Mouse (Mus musculus) limb, embryonic 11.5 days (tissue): ENCODE measurements around the gene Pirt. TPM values are rescaled to one million over a fixed set of nuclear protein-coding genes. Genes with fewer than 3 reads are reported as not detected.
A peak's percentile ranks its signal among the peaks of the same experiment; 100 is the strongest.

ENCODE experiments used
- ATAC-seq: fragments of 200-750 bp; cut with Nextera tagmentation; 2 replicates; pipeline ENCODE4 v1.8.0; 2017; ENCODE audit warnings: low read depth; ENCODE audit not compliant: insufficient number of reproducible peaks, low FRiP score, low TSS enrichment
- DNase-seq: peaks from one replicate; pipeline ENCODE4 v3.0.0-alpha.2; 2015; ENCODE audit warnings: low spot score
- H3K27ac ChIP-seq: fragments of 300-500 bp; sonication (generic); replicated peaks from 2 replicates; pipeline ENCODE4 v1.5.1; 2014; ENCODE audit warnings: low read depth, mild to moderate bottlenecking, low read length
- H3K27me3 ChIP-seq: fragments of 300-500 bp; sonication (generic); 2 replicates; pipeline ENCODE4 v1.6.1; 2014; ENCODE audit warnings: mild to moderate bottlenecking, low read length, mixed read lengths; ENCODE audit not compliant: control insufficient read depth, insufficient read depth
- H3K36me3 ChIP-seq: fragments of 300-500 bp; sonication (generic); 2 replicates; pipeline ENCODE4 v1.6.1; 2014; ENCODE audit warnings: mild to moderate bottlenecking, low read length, moderate library complexity, mixed read lengths; ENCODE audit not compliant: control insufficient read depth, insufficient read depth
- H3K4me1 ChIP-seq: fragments of 300-500 bp; sonication (generic); 2 replicates; pipeline ENCODE4 v1.6.1; 2014; ENCODE audit warnings: low read length, mixed read lengths; ENCODE audit not compliant: control insufficient read depth, insufficient read depth
- H3K4me2 ChIP-seq: fragments of 300-500 bp; sonication (generic); 2 replicates; pipeline ENCODE4 v1.6.1; 2014; ENCODE audit warnings: low read depth, mild to moderate bottlenecking, moderate library complexity; ENCODE audit not compliant: severe bottlenecking
- H3K4me3 ChIP-seq: fragments of 300-500 bp; sonication (generic); 2 replicates; pipeline ENCODE4 v1.5.1; 2014; ENCODE audit warnings: low read depth, low read length
- H3K9ac ChIP-seq: fragments of 300-500 bp; sonication (generic); 2 replicates; pipeline ENCODE4 v1.6.1; 2014; ENCODE audit warnings: mild to moderate bottlenecking, low read length
- H3K9me3 ChIP-seq: fragments of 300-500 bp; sonication (generic); 2 replicates; pipeline ENCODE4 v1.6.1; 2016; ENCODE audit warnings: low read length; ENCODE audit not compliant: control insufficient read depth
- WGBS: fragments of 180-500 bp; shearing (Covaris S2); extraction: QIAGEN DNeasy Blood & Tissue Kit; methylation state at CpG from one replicate; pipeline ENCODE4 v1.1.7; 2014; 5-methylcytosine and 5-hydroxymethylcytosine counted together
- polyA plus RNA-seq: library from polyadenylated mRNA; unstranded; fragments of >200 nt; fragmentation: Nextera tagmentation; extraction: Ambion mirVana; gene quantifications from 2 replicates; pipeline ENCODE4 v1.2.1, GENCODE M21; 2014

The Pirt gene
- polyA plus RNA-seq: not detected in 2 replicates

DNA sequence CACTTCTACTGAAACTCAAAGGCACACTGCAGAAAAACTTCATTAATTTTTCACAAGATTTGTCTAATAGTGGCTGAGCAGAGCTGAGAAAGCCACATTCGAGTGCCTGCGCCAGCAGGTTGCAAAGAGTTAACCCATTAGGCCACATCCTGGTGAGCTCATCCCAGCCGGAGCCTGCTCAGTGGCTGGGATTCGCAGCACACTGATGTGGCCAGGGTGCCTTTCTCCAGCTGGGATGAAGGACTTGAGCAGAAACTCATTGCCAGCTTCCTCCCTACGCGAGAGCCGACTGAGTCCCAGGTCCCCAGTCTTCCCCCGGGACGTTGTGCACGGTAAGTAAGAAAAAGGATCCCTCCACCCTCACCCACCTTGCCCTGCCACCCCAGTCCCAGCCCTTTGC is at the start of gene Pirt:
TSS of gene Pirt (plus strand) at position 171 of the 400 bp plus-strand sequence.
- Histone ChIP-seq H3K4me2 (no peak within 1 kb of the TSS), H3K4me3 (no peak within 1 kb of the TSS), H3K27ac (no peak within 1 kb of the TSS), H3K36me3 (no peaks in the 10 kb centered on the region), H3K4me1 (no peaks in the 10 kb centered on the region), H3K9ac (no peak within 1 kb of the TSS), H3K9me3 (no peaks in the 10 kb centered on the region), H3K27me3 (no peaks in the 10 kb centered on the region)
- no peak for ATAC-seq
- 49% methylated on average over 10 of the region's 10 CpGs for WGBS
- DNase-seq: no peak

DNA sequence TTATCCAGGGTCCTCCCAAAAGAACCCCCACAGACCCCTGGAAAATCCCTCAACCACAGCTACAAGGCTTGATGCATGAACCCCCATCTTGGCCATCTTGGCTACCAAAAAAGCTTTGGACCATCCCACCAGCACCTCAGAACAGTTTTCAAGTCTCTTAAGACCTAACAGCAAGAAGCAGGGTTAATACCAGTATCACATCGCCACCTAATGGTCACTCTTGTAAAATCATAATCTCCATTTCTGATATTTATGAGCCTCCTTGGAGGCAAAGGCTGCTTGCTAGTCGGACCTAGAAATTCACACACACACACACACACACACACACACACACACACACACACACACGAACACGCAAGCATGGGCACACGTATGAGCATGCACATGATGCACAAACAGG is 40.1 kb upstream of the Pirt start:
- Histone ChIP-seq H3K4me3 (no peak overlapping the region), H3K9ac (no peak overlapping the region), H3K9me3 (no peaks in the 10 kb centered on the region), H3K36me3 (no peaks in the 10 kb centered on the region), H3K4me1 (no peaks in the 10 kb centered on the region), H3K27ac (no peak overlapping the region), H3K27me3 (no peaks in the 10 kb centered on the region), H3K4me2 (no peak overlapping the region)
- 16% methylated on average over 5 of the region's 5 CpGs for WGBS
- DNase-seq (no peak), ATAC-seq (no peak)

DNA sequence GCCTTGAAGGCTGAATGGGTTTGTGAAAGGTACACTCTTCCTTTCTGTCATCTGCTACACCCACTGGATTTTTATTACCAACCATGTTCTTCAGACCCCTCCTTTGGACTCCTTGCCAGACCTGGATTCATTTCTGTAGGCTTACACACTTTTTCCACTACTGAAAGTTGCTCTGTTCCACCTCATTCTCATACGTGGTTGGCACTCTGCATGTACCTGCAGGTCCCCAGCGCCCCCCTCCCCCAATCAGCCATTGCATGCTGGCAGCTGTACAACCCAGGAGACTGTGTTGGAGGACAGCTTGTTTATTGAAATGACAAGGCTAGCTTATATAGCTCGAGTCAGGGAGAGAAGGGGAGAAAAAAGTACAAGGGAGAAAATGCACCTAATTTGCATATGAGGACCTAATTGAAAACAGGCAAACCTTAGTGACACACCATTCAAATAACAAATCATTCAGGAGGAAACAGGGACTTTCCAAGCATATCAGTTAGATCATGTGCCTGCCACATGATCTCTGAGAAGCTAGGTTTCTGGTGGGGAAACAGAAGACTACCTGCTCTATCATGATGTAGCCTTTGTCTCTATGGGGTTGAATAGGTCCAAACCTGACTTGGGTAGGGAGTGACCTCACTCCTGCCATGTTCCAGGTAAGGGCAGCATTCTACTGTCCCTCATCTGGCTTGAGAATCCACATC is 38.9 kb upstream of the Pirt start:
- ATAC-seq (no peak), DNase-seq (no peak)
- 57% methylated on average over 3 of the region's 3 CpGs for WGBS

DNA sequence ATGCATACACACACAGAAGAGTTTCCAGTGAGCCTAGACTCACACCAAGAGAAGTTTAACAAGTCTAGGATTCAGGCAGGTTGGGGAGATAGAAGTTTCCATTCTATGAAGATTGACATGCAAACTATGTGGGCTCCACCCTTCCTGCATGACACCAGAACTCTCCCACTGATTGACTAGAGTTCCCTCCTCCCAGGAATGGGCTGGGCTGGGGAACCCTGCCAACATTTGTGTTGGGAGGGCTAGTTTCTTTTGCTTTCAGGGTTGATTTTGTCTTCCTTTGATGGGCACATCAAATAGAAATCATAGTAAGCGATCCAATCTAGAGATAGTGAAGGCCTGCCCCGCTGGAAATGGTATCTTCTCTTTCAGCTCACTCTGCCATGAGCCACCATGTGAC is 30.5 kb upstream of the Pirt start:
- H3K4me1 ChIP-seq: no peaks in the 10 kb centered on the region
- no peak overlapping the region for H3K4me3 ChIP-seq
- H3K27me3 ChIP-seq: no peaks in the 10 kb centered on the region
- H3K9ac ChIP-seq: no peak overlapping the region
- ATAC-seq: no peak
- H3K9me3 ChIP-seq: no peaks in the 10 kb centered on the region
- DNase-seq: no peak
- WGBS: 71% methylated on average over 2 of the region's 2 CpGs
- no peak overlapping the region for H3K27ac ChIP-seq
- H3K4me2 ChIP-seq: no peak overlapping the region
- H3K36me3 ChIP-seq: no peaks in the 10 kb centered on the region

More for the DNA sequence above, 38.9 kb upstream of the Pirt start:
- Histone ChIP-seq H3K9me3 (no peaks in the 10 kb centered on the region), H3K4me3 (no peak overlapping the region), H3K4me2 (no peak overlapping the region), H3K27me3 (no peaks in the 10 kb centered on the region), H3K36me3 (no peaks in the 10 kb centered on the region), H3K4me1 (no peaks in the 10 kb centered on the region), H3K27ac (no peak overlapping the region), H3K9ac (no peak overlapping the region)

DNA sequence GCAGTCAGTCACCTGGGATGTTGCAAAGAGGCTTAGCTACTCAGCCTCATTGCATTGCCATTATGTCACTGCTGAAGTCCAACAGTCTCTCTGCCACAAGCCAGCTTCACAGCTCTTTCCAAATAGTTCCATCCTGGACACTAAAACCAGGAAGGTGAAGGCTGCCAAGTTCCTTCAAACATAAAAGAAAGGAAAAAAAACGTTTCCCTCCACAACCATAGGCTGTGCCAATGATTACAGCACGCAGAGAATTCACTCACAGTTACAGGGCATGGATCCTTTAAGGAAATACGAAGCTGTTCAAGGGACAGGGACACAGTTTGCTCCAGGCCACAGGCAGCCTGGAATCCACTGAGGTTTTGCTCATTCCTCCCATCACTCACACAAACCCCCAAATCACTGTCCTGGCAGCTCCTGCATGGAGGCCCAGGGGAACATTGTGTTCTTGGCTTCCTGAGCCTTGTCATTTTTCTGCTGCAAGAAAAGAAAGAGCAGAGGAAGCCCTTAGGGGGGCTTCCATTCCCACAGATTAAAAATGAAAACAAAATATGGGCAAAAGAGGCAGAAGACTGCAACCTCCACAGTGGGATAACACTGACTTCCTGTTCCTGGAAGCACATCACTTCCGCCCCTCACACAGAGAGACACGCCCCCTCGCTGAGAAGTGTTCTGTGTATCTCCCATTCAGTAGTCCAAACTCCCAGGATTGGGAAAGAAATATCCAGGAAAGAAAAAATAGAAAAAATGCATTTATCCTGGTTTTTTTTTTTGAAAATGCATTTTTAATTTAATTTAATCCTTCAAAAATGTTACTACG is 29.3 kb upstream of the Pirt start:
- Histone ChIP-seq H3K4me2 (no peak overlapping the region), H3K4me3 (no peak overlapping the region), H3K9me3 (no peaks in the 10 kb centered on the region), H3K36me3 (no peaks in the 10 kb centered on the region), H3K9ac (no peak overlapping the region), H3K27ac (no peak overlapping the region), H3K4me1 (no peaks in the 10 kb centered on the region), H3K27me3 (no peaks in the 10 kb centered on the region)
- DNase-seq: no peak
- WGBS: 80% methylated on average over 7 of the region's 7 CpGs
- no peak for ATAC-seq

DNA sequence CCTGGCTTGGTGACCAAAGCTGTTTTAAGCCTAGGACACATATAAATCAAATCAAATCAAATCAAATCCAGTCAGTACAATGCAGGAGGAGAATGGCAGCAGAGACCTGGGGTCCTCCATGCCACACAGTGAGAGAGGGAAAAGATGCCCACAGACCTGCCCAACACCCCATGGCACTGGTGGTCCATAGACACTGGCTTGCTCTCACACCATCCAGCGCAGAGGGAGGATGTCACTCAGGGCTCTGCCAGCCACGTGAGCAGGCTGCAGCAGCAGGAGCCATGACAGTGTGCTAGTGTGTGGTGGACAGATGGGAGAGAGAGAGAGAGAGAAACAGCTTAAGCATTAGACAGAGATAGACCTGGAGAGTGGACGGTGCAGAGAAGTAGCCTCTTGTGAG is 19.2 kb upstream of the Pirt start:
- H3K9me3 ChIP-seq: no peaks in the 10 kb centered on the region
- H3K27ac ChIP-seq: no peak overlapping the region
- WGBS: 81% methylated on average over 3 of the region's 3 CpGs
- H3K9ac ChIP-seq: no peak overlapping the region
- DNase-seq: no peak
- no peak overlapping the region for H3K4me2 ChIP-seq
- no peaks in the 10 kb centered on the region for H3K27me3 ChIP-seq
- ATAC-seq: no peak
- H3K36me3 ChIP-seq: no peaks in the 10 kb centered on the region
- no peak overlapping the region for H3K4me3 ChIP-seq
- H3K4me1 ChIP-seq: no peaks in the 10 kb centered on the region

DNA sequence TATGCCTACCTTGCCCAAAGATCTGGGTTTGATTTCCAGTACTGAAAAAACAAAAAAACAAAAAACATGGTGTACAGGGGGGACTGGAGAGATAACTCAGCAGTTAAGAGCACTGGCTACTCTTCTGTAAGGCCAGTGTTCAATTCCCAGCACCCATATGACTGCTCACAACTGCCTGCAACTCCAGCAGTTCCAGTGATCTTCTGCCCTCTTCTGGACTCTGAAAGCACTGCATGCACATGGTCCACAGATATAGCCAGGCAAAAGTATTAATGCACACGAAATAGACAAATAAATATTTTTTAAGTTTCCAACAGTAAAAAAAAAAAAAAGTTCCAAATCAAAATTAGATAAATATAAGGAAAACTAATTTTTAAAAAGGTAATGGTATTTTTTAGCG is 13.0 kb upstream of the Pirt start:
- H3K27me3 ChIP-seq: no peaks in the 10 kb centered on the region
- no peak for ATAC-seq
- 83% methylated on average over 2 of the region's 2 CpGs for WGBS

DNA sequence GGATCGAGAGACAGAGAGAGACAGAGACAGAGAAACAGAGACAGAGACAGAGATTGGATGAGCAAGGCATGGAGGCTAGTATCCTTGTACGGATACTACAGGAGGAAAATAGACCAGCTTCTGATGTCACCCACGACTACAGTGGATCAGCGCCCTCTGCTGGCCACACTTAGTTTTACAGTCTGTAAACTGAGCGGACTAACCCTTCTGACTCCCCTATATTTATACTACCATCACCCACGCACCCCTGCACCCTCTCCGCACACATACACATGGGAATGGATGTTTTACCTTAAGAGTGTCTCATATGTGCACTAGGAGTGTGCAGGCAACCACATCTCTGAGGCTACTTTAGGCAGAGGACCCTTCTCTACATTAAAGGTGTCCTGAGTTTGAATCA is 12.4 kb upstream of the Pirt start:
- peak; percentile 80 for DNase-seq
- Histone ChIP-seq H3K9ac (no peak overlapping the region), H3K27me3 (no peaks in the 10 kb centered on the region), H3K36me3 (no peaks in the 10 kb centered on the region), H3K4me2 (no peak overlapping the region), H3K27ac (no peak overlapping the region), H3K4me3 (no peak overlapping the region), H3K4me1 (no peaks in the 10 kb centered on the region), H3K9me3 (no peaks in the 10 kb centered on the region)
- WGBS: 19% methylated on average over 7 of the region's 7 CpGs
- ATAC-seq: no peak

More for the DNA sequence above, 13.0 kb upstream of the Pirt start:
- DNase-seq: no peak
- H3K36me3 ChIP-seq: no peaks in the 10 kb centered on the region
- H3K9ac ChIP-seq: no peak overlapping the region
- H3K9me3 ChIP-seq: no peaks in the 10 kb centered on the region
- no peak overlapping the region for H3K4me3 ChIP-seq
- H3K27ac ChIP-seq: no peak overlapping the region
- no peak overlapping the region for H3K4me2 ChIP-seq
- no peaks in the 10 kb centered on the region for H3K4me1 ChIP-seq
